Mouse (Mus musculus): ENCODE data around the gene Eps8. TPM values are rescaled to one million over a fixed set of nuclear protein-coding genes. Genes with fewer than 3 reads are reported as not detected.
A peak's percentile ranks its signal among the peaks of the same experiment; 100 is the strongest.

Eps8 gene
- polyA plus RNA-seq, 1 experiment, result 5.6 TPM

DNA sequence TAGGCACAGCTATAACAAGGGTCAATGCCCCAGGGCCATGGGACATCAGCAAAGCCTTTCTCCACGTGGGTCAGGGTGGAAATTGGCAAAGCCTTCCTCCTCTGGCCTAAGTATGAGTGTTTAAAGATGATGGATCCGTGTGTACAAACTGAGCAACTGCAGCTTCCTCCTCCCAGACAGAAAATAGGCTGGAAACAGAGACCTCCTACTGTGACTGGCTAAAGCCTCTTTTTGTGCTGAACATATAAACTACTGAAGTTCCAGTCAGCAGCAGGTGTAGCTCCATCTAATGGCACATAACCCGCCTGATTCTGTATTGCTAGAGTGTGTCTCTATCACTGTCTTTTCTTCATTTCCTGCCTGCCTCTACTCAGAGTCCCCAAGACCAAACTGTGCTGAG, 13.7 kb upstream of the Eps8 start:
- H3K4me1 ChIP-seq (ENCODE audit: control insufficient read depth, insufficient read depth, insufficient read length), result no peaks in the 10 kb centered on the region
- WGBS, result 72% methylated on average over 3 of the region's 3 CpGs
- H3K36me3 ChIP-seq (ENCODE audit: control insufficient read depth, insufficient read depth, low read length), result no peaks in the 10 kb centered on the region
- no peaks in the 10 kb centered on the region for H3K27me3 ChIP-seq (ENCODE audit: control insufficient read depth, insufficient read depth, low read length)
- no peak for DNase-seq (ENCODE audit: low read depth in 1 of 2, low spot score in 2 of 2)
- TF ChIP-seq POLR2A (IDR thresholded peaks at IDR 0.05; ENCODE audit: low read depth, low read length), result no peak
- TF ChIP-seq CTCF (IDR thresholded peaks at IDR 0.05; ENCODE audit: extremely low read depth, insufficient read depth, insufficient read length, insufficient replicate concordance), result no peak
- H3K4me3 ChIP-seq (ENCODE audit: extremely low read depth, insufficient read depth, insufficient read length), result no peak overlapping the region
- no peak overlapping the region for H3K27ac ChIP-seq (ENCODE audit: insufficient read depth, low read length)

DNA sequence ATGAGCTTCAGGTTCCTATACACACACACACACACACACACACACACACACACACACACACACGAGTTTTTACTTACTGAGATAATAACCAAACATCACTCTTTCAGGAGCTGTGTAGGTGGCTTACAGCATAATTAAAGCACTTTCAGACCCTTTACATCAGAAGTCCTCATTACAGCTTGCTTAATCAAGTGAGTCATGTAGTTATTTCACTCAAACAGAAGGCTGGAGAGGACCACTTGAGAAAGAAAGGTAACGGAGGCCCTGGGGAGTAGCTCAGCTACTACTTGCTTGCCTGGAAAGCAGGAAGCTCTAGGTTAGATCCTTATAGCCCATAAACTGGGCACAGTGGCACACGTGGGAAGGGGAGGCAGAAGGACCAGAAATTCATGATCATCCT, 13.0 kb upstream of the Eps8 start:
- WGBS, result 74% methylated on average over 3 of the region's 3 CpGs

DNA sequence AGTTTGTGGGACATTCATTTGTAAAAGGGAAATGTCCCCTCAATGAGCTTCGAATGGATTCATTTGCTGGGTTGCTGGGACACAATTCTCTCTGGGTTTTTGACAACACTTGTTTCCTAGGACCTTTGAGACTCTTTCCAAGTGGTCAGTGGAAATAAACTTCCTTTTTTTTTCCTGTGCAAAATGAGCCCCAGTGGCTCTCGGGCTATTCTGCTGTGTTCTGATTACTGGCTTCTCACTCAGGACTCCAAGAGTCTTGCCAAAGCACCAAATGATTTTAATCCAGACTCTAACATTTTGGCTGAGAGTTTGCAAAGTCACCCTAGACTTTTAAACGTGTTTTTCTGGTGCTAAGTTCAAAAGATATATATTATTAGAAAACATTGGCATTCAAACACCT, 10.3 kb upstream of the Eps8 start:
- TF ChIP-seq CTCF (IDR thresholded peaks at IDR 0.05; ENCODE audit: extremely low read depth, insufficient read depth, insufficient read length, insufficient replicate concordance) (no peak), POLR2A (IDR thresholded peaks at IDR 0.05; ENCODE audit: low read depth, low read length) (no peak)
- H3K27ac ChIP-seq (ENCODE audit: insufficient read depth, low read length), result no peak overlapping the region
- no peaks in the 10 kb centered on the region for H3K4me1 ChIP-seq (ENCODE audit: control insufficient read depth, insufficient read depth, insufficient read length)
- no peaks in the 10 kb centered on the region for H3K27me3 ChIP-seq (ENCODE audit: control insufficient read depth, insufficient read depth, low read length)
- 63% methylated on average over 3 of the region's 3 CpGs for WGBS
- no peak overlapping the region for H3K4me3 ChIP-seq (ENCODE audit: extremely low read depth, insufficient read depth, insufficient read length)
- no peaks in the 10 kb centered on the region for H3K36me3 ChIP-seq (ENCODE audit: control insufficient read depth, insufficient read depth, low read length)
- DNase-seq (ENCODE audit: low read depth in 1 of 2, low spot score in 2 of 2), result no peak

More for the DNA sequence above, 13.0 kb upstream of the Eps8 start:
- Histone ChIP-seq H3K4me1 (ENCODE audit: control insufficient read depth, insufficient read depth, insufficient read length) (no peaks in the 10 kb centered on the region), H3K36me3 (ENCODE audit: control insufficient read depth, insufficient read depth, low read length) (no peaks in the 10 kb centered on the region), H3K27me3 (ENCODE audit: control insufficient read depth, insufficient read depth, low read length) (no peaks in the 10 kb centered on the region), H3K4me3 (ENCODE audit: extremely low read depth, insufficient read depth, insufficient read length) (no peak overlapping the region), H3K27ac (ENCODE audit: insufficient read depth, low read length) (no peak overlapping the region)
- TF ChIP-seq POLR2A (IDR thresholded peaks at IDR 0.05; ENCODE audit: low read depth, low read length) (no peak), CTCF (IDR thresholded peaks at IDR 0.05; ENCODE audit: extremely low read depth, insufficient read depth, insufficient read length, insufficient replicate concordance) (no peak)
- no peak for DNase-seq (ENCODE audit: low read depth in 1 of 2, low spot score in 2 of 2)

DNA sequence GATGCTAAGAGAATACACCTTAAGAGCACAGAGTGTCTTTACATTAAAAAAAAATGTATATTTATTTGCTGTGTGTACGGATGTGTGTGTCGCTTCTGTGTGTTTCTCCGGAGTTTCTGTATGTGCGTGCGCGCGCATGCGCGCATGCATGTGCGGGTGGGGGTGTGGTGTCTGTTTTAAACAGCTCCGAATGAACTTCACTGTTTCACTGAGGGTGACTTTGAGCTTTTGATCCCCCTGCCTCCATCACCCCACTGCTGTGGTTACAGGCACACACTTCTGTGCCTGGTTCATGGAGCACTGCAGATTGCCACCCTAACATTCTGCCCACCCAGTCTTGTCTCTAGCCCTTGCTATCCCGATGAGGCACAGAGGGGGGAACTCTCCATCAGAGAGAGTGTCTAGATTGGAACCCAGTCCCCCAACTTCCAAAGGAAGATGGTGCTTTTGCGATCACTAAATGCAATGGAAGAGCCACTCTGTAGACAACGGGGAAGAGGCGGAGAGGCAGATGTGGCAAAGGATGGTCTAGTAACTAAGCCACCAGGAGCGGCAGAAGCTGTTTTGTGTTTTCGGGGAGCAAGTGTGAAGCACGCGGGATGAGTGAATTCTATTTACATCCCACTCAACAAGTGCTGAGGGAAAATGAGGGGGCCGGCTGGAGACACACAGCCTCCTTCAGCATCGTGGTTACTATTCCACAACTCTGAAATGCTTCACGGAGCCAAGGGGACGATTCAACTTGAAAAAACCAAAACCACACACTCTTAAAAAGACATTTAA, 7.1 kb upstream of the Eps8 start:
- no peak overlapping the region for H3K4me3 ChIP-seq (ENCODE audit: extremely low read depth, insufficient read depth, insufficient read length)
- H3K36me3 ChIP-seq (ENCODE audit: control insufficient read depth, insufficient read depth, low read length), result no peaks in the 10 kb centered on the region

DNA sequence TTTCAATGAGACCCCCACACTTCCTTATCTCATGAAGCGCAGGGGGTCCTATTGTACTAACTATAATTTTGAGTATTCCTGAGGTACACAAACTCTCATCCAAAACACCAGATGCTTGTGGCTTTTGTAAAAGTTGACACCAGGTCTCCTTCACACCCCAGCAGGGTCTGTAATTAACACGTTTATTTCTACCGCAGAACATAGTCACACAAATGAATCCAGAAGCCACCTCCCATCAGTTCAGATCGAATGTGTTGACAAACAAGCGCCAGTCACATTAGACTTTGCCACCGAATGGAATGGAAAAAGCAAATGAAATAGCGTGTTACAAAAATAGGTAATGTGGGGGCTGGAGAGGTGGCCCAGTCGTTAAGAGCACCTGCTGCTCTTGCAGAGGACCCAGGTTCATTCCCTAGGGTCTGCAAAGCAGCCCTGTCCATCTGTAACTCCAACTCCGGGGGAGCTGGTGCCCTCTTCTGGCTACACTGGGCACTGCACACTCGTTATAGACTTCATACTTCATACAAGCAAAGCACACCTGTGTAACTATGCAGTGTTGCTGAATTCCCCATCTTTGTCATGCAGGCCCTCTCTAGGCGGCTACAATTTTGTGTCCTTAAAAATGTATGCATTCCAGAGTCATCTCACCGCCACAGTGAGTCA, 3.9 kb upstream of the Eps8 start:
- H3K27me3 ChIP-seq (ENCODE audit: control insufficient read depth, insufficient read depth, low read length), result no peaks in the 10 kb centered on the region
- 80% methylated on average over 12 of the region's 12 CpGs for WGBS
- H3K4me3 ChIP-seq (ENCODE audit: extremely low read depth, insufficient read depth, insufficient read length), result no peak overlapping the region
- DNase-seq (ENCODE audit: low read depth in 1 of 2, low spot score in 2 of 2), result no peak
- H3K36me3 ChIP-seq (ENCODE audit: control insufficient read depth, insufficient read depth, low read length), result no peaks in the 10 kb centered on the region
- H3K4me1 ChIP-seq (ENCODE audit: control insufficient read depth, insufficient read depth, insufficient read length), result no peaks in the 10 kb centered on the region
- H3K27ac ChIP-seq (ENCODE audit: insufficient read depth, low read length), result no peak overlapping the region
- TF ChIP-seq CTCF (IDR thresholded peaks at IDR 0.05; ENCODE audit: extremely low read depth, insufficient read depth, insufficient read length, insufficient replicate concordance) (no peak), POLR2A (IDR thresholded peaks at IDR 0.05; ENCODE audit: low read depth, low read length) (no peak)

More for the DNA sequence above, 7.1 kb upstream of the Eps8 start:
- H3K27ac ChIP-seq (ENCODE audit: insufficient read depth, low read length), result no peak overlapping the region
- no peaks in the 10 kb centered on the region for H3K27me3 ChIP-seq (ENCODE audit: control insufficient read depth, insufficient read depth, low read length)
- TF ChIP-seq CTCF (IDR thresholded peaks at IDR 0.05; ENCODE audit: extremely low read depth, insufficient read depth, insufficient read length, insufficient replicate concordance) (no peak), POLR2A (IDR thresholded peaks at IDR 0.05; ENCODE audit: low read depth, low read length) (no peak)
- H3K4me1 ChIP-seq (ENCODE audit: control insufficient read depth, insufficient read depth, insufficient read length), result no peaks in the 10 kb centered on the region
- no peak for DNase-seq (ENCODE audit: low read depth in 1 of 2, low spot score in 2 of 2)
- 94% methylated on average over 23 of the region's 23 CpGs for WGBS

DNA sequence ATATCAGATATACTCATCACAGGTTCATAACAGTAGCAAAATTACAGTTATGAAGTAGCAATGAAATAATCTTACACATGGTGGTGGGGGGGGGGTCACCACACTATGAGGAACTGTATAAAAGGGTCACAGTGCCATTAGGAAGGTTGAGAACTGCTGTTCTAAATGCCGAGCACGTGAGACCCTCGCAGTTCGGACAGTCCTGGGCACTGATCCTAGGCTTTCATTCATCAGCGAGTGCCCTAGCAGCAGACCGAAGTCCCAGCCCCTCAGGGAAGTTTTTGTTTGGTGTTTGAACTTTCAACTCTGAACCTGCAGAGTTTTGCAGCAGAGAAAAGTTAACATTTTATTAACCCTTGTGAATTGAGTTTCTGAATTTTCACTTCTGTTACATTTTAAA, 2.5 kb upstream of the Eps8 start:
- no peaks in the 10 kb centered on the region for H3K27me3 ChIP-seq (ENCODE audit: control insufficient read depth, insufficient read depth, low read length)
- WGBS, result 91% methylated on average over 6 of the region's 6 CpGs
- no peak overlapping the region for H3K27ac ChIP-seq (ENCODE audit: insufficient read depth, low read length)
- DNase-seq (ENCODE audit: low read depth in 1 of 2, low spot score in 2 of 2), result no peak
- H3K4me3 ChIP-seq (ENCODE audit: extremely low read depth, insufficient read depth, insufficient read length), result no peak overlapping the region
- TF ChIP-seq POLR2A (IDR thresholded peaks at IDR 0.05; ENCODE audit: low read depth, low read length), result no peak
- no peak for TF ChIP-seq CTCF (IDR thresholded peaks at IDR 0.05; ENCODE audit: extremely low read depth, insufficient read depth, insufficient read length, insufficient replicate concordance)
- no peaks in the 10 kb centered on the region for H3K36me3 ChIP-seq (ENCODE audit: control insufficient read depth, insufficient read depth, low read length)
- no peaks in the 10 kb centered on the region for H3K4me1 ChIP-seq (ENCODE audit: control insufficient read depth, insufficient read depth, insufficient read length)

DNA sequence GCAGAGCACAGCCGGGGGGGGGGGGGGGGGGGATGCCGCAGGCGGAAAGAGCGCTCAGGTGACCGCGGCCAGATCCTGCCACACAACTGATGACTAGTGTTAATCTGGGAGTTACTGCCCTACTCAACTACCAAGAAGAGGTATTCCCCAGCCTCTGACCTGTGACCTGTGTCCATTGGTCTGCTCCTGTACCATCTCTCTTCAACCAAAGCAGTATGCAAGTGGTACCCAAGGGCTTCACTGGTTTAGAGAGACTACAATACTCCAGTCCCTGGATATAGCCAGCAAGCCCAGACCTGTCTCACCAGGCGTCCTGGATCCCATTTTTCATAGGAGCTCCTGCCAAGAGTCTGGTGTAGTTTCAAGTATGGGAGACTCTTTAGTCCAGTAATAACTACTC, 5.1 kb downstream of the Eps8 start:
- Histone ChIP-seq H3K4me1 (ENCODE audit: control insufficient read depth, insufficient read depth, insufficient read length) (peaks cover 5% of the 10 kb centered on the region; the same call in 1 of the 2 replicates), H3K27ac (ENCODE audit: insufficient read depth, low read length) (no peak overlapping the region), H3K4me3 (ENCODE audit: extremely low read depth, insufficient read depth, insufficient read length) (peak overlapping the region; percentile 86), H3K27me3 (ENCODE audit: control insufficient read depth, insufficient read depth, low read length) (no peaks in the 10 kb centered on the region), H3K36me3 (ENCODE audit: control insufficient read depth, insufficient read depth, low read length) (no peaks in the 10 kb centered on the region)
- 17% methylated on average over 7 of the region's 7 CpGs for WGBS
- DNase-seq (ENCODE audit: low read depth in 1 of 2, low spot score in 2 of 2), result no peak
- TF ChIP-seq CTCF (IDR thresholded peaks at IDR 0.05; ENCODE audit: extremely low read depth, insufficient read depth, insufficient read length, insufficient replicate concordance) (no peak), POLR2A (IDR thresholded peaks at IDR 0.05; ENCODE audit: low read depth, low read length) (no peak)
